Mouse (Mus musculus) E14TG2a.4 (cell line): ENCODE measurements at regions not wholly inside any gene's neighbourhood (a gene's known extent, or its start where the extent isn't known, plus 50 kb on each side); places are given as distances from the start of the nearest gene placed in this dataset.

Experiments
- CTCF ChIP-seq: conservative IDR thresholded peaks from 2 replicates; pipeline ENCODE4 v1.5.1; 2014; ENCODE audit warnings: low read length
- NANOG ChIP-seq: IDR thresholded peaks from 2 replicates; pipeline ENCODE4 v1.6.1; 2014; ENCODE audit warnings: borderline replicate concordance, low read length, mixed read lengths
- POU5F1 ChIP-seq: IDR thresholded peaks from 2 replicates; pipeline ENCODE4 v1.6.1; 2014; ENCODE audit warnings: low read length, borderline replicate concordance

DNA sequence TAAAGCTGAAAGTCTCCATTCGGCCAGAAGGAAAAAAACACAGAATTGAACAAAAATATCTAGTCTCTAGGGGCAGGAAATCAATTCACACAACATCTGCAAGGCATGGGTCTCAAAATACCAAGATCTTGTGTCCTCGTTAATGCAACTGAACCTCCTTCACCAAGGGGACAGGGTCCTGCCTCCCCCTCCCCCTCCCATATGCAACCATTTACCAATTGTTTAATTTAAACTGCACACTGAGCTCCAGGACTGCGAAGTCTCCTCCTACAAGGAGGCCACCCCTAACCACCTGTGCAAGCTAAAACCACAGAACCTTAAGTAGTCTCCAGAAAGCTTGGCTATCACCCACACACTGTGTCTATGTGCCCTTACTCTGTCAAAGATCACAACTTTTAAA is 61.4 kb upstream of the Tln2 start:
- TF ChIP-seq CTCF = no peak
- no peak for TF ChIP-seq NANOG
- TF ChIP-seq POU5F1 = no peak
